Mouse (Mus musculus): Measurements from ENCODE around the gene Mrpl19.

The Mrpl19 gene

GRCm38 (mm10) chr6:81965296-81966067 lies at the start of gene Mrpl19:
Gene Mrpl19, minus strand, starts transcription at chr6:81965958.
- DNase-seq: peak; percentile 93

GRCm38 (mm10) chr6:82012392-82012791 lies 46.6 kb upstream of the Mrpl19 start:
- DNase-seq: no peak

- DNase-seq: peak; percentile 13
Observed at GRCm38 (mm10) chr6:81990049-81990810, 24.5 kb upstream of the Mrpl19 start.

- no peak for DNase-seq
Observed at GRCm38 (mm10) chr6:81988341-81988740, 22.6 kb upstream of the Mrpl19 start.

DNA sequence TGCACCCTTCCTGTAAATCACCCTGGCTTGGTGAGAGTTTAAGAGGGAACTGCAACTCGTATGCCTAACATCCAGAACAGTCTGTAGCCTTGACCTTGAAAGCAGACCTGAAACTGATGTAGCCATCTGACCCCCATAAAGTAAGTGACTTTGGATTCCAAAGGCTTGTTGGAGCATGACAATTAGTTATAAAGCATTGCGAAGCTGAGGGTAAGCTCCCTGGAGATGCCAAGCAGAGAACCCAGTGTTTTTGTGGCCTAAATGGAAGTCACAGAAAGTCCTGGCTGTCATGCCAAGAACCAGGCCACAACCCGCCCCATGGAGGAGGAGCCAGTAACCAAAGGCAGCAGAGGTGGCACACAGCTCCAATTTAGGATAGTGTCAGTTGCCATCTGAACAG lies 21.8 kb upstream of the Mrpl19 start:
- no peak for DNase-seq

DNA sequence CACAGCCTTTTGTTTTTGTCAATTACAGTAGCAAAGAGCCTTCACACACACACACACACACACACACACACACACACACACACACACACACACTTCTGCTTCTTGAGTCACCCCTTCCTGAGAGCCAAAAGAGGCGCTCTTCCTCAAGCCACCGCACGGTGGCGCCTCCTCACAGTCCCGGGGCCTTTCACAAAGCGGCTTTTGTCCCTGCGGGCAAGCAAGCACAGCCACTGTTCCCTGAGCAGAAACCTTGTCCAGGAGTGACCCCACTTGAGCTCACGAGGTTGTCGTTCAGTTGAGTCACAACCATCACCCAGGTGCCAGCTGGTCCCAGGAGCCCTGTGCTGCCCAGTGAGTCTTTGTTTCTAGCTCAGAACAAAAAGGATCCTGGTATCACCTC lies 21.3 kb upstream of the Mrpl19 start:
- peak; percentile 89 for DNase-seq

DNA sequence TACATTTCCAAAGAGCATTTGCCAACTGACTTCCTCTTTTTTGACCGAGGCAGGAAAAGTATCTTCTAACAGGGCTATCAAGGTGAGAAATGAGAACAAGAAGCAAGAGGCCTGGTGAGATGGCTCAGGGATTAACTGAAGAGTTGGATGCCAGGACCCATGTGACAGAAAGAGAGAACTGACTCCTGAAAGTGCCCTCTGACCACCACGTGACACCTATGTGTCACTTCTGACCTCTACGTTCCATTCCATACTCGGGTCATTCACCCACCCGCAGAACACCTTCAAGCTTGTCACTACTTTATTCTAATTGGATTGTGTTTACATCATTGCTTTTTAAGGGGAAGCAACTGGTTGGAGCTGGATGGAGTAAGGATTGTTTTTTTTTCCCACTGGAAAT lies 20.8 kb upstream of the Mrpl19 start:
- no peak for DNase-seq

DNA sequence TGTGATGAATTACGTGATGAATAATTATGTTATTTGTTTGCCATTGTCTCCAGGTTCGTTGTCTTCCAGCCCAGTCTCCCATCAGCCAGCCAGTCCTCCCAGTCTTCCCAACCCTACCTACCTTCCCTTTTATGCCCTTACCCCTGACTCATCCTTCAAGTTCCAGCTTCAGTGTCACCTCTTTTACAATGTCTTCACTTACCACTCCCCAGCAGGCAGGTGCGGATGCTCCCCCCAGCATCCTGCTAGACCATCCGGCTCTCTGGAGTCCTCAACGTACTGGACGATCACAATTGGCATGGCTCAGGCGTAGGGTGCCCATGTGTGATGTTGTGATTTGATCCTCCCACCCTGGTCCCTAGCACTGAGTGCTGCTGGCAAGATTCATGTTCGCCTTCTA lies 20.4 kb upstream of the Mrpl19 start:
- DNase-seq: no peak

- DNase-seq: no peak
Observed at GRCm38 (mm10) chr6:81979286-81979685, 13.5 kb upstream of the Mrpl19 start.

GRCm38 (mm10) chr6:81975971-81976621 lies 10.3 kb upstream of the Mrpl19 start:
- peak; percentile 78 for DNase-seq

GRCm38 (mm10) chr6:81972595-81972994 lies 6.8 kb upstream of the Mrpl19 start:
- DNase-seq: no peak

DNA sequence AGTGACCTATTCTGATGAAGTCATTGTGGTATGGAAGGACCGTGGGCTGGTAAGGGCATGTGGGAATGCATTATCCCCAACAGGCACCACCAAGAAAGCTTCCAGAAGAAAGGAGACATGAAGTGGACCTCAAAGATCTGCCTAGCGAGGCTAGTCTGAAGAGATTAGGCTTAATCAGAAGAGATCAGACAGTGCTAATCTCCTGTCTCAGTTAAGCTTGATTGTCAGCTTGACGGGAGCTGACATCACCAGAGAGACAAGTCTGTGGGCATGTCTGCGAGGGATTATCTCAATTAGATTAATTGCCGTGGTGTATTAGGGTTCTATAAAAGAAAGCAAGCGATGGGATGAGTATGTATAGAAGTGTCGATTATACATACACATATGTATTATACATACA lies 5.4 kb upstream of the Mrpl19 start:
- DNase-seq: no peak

DNA sequence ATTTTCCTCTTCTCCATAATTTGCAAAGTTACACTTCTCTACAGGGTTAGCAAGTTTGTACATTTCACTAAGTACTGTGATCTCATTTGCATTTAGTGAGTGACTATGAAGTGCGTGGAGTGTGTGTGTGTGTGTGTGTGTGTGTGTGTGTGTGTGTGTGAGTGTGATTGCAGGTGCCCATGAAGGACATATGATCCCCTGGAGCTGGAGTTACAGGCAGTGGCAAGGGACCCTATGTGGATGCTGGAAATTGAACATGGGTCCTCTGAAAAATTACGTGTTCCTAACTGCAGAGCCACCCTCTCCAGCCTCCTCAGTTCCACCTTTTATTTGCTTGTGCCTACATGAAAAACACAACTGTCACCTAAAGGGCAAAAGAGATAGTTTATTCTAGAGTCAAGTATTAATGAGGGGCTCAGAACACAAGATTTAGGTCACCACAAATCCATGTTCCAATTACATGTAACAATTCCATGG lies 348 bp upstream of the Mrpl19 start:
- no peak for DNase-seq

- DNase-seq: no peak
Observed at GRCm38 (mm10) chr6:81960284-81960683, 5.5 kb downstream of the Mrpl19 start.

DNA sequence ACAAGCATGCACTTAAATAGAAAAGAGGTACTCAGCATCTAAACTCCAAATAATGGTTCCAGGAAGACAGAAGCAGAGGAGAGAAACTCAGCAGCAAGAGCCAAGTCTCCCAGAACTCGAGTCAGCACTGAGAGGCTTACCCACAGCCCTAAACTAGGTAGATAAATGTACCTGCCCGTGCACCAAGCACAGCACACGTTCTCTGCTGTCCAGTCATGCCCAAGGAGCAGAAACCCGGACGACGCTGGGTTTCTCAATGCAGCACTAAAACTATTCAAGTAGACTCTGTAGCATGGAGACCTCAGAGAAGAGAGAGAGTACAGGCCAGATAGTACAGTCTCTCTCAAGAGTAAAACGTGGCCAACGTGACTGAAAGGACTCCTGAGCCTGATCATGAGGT lies 5.9 kb downstream of the Mrpl19 start:
- no peak for DNase-seq

- no peak for DNase-seq
Observed at GRCm38 (mm10) chr6:81957992-81958391, 7.8 kb downstream of the Mrpl19 start.

DNA sequence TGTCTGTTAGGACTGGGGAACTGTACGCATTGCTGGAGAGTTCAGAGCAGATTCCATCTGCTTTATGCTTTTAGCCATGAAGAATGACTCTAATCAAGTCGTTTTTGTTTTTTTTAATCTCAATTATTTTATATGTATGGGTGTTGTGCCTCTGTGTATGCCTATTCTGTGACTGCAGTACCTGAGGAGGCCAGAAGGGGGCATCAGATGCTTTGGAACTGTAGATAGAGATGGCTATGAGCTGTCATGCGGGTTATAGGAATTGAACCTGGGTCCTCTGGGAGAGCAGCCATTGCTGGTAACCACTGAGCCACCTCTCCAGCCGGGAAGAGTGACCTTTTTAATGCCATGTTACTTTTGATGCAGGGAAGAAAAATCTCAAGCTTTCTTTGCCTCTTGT lies 9.4 kb downstream of the Mrpl19 start:
- DNase-seq: no peak

DNA sequence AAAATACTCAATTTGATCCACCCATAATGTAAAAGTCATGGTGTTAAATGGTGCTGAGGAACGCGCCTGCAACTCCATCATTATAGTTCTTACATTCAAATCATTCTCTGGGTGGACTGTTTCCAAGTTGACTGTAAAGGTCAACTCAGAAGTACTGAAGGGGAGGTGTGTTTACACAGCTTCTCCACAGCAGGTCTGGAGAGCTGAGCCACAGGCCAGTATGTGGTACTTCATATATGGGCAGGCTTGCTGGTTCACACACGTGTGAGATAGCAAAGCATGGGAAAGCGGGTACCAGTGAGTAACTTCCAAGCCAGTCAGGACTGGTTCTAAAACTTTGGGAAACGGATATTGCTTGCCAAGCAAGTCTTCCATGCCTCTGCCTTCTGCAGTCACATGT lies 10.6 kb downstream of the Mrpl19 start:
- DNase-seq: no peak

GRCm38 (mm10) chr6:81946906-81947305 lies 18.9 kb downstream of the Mrpl19 start:
- DNase-seq: no peak

DNA sequence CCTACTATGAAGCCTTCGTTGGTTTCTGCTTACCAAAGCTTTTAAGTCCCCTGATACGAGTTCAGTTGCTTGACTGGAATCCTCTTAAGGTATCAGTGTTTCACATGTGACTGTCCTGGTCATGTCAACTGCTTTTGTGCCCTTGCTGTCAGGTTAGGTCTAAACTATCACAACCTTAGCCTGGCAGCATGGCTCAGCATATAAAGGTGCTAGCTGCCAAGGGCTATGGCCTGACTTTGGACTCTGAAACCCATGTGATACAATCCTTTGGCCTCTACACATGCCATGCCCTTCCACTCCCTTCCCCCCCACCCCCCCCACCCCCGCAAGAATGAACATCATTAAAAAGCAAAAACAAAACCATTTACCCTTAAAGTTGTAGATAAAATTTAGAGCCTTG lies 21.3 kb downstream of the Mrpl19 start:
- no peak for DNase-seq

DNA sequence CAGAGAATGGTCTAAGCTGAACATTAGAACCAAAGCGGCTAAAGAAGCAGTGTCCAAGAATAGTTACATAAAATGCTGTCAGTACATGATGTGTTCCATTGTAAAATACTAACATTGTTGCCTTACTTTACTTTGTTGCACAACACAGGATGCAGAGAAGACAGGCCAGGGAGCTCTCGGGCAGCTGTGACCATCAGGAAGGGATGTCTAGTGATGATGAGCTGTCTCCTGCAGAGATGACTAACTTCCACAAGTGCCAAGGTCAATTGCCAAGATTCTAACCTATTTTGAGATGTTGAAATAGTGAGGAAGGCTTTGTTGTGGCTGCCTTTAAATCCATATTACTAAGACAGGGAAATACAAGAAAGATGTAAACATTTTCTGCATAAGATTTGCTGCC lies 22.5 kb downstream of the Mrpl19 start:
- DNase-seq: no peak

DNA sequence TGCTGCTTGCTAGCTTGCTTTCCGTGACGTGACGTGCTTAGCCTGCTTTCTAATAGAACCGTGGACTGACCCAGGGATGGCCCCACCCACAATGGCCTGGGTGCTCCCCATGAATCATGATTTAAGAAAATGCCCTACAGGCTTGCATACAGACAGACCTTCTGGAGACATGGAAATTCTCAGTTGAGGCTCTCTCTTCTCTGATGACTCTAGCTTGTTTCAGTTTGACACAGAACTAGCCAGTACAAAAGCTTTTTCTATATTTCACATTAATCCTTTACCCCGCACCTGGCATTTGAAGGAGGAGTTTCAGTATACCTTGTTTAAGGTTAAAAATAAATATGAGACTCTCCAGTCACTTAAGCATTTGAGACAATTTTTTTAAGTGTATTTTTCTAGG lies 24.0 kb downstream of the Mrpl19 start:
- no peak for DNase-seq

DNA sequence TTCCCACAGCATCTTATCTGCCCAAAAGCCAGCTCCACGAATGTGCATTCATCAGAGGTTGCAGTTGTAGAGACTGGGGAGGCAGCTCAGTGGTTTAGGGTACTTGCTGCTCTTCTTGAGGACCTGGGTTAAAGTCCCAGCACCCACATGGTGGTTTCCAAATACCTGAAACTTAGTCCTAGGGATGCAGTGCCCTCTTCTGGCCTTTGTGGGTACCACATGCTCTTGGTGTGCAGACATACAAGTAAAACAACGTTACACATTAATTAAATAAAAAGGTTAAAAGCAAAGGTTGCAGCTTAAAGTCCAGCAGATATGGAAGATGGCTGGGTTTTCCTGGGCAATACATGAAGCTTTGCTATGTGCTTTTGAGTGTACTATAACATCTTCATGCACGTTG lies 32.5 kb downstream of the Mrpl19 start:
- no peak for DNase-seq

GRCm38 (mm10) chr6:81929402-81929801 lies 36.4 kb downstream of the Mrpl19 start:
- no peak for DNase-seq
